Mouse (Mus musculus) neural tube, embryonic 10.5 days (tissue): Measurements from ENCODE around the gene Ddx46.

Experiments
- DNase-seq: peaks from one replicate; pipeline ENCODE4 v3.0.0-alpha.2; 2017; ENCODE audit warnings: low spot score; ENCODE audit errors: extremely low spot score

Gene Ddx46

GRCm38 (mm10) chr13:55721516-55721915 lies 86.7 kb downstream of the Ddx46 start:
- DNase-seq = no peak

GRCm38 (mm10) chr13:55721995-55722394 lies 87.2 kb downstream of the Ddx46 start:
- DNase-seq = no peak

DNA sequence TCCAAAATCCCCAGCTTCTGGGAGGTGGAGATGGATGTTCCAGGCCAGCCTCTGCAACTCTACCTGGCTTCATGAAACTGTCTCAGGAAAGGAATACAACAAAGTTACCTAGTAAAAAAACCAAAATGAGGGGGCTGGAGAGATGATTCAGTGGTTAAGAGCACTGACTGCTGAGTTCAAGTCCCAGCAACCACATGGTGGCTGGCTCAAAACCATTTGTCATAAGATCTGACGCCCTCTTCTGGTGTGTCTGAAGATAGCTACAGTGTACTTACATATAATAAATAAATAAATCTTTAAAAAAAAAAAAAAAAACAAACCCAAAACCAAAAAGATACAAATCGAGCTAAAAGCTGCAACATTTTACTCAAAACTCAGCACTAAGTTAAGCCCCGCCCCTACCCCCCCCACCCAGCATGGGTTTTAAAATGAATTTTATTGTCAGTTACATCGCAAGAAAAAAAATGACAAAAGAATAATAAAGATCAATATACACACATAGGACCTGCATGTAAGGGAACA lies 91.8 kb downstream of the Ddx46 start:
- no peak for DNase-seq

DNA sequence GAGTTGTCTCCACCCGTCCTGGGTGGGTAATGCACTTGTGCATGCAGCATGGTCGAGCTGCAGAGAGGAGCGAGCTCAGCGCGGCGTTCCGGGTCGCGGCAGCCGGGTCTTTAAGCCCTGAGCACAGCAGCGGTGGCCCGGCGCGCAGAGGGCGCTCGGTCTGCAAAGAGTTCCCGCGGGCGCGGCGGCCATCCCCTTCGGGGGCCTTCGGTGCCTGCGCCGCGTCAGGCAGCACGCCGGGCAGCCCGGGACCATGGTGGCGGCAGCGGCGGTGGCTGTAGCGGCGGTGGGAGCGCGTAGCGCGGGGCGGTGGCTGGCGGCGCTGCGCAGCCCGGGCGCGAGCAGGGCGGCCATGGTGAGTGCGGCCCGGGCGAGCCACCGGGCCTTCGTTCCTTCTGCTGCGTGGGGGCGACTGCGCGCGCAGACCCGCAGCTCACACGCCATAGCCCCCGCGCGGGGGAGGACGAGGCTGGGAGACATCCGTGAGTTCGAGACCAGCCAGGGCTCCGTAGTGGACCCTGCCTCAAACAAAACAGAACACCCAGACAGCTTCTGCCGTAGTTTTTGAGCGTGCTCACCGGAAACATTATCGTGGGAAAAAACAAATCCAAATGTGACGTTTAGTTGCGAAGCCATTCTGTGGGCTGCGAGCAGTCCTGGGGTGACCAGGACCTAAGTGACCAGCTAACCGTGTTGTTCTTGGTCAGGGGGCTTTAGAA lies 92.5 kb downstream of the Ddx46 start, which contains the start of gene Pcbd2:
TSS of gene Pcbd2 (plus strand) at position 249 of the 719 bp plus-strand sequence.
- peak; percentile 90 for DNase-seq

DNA sequence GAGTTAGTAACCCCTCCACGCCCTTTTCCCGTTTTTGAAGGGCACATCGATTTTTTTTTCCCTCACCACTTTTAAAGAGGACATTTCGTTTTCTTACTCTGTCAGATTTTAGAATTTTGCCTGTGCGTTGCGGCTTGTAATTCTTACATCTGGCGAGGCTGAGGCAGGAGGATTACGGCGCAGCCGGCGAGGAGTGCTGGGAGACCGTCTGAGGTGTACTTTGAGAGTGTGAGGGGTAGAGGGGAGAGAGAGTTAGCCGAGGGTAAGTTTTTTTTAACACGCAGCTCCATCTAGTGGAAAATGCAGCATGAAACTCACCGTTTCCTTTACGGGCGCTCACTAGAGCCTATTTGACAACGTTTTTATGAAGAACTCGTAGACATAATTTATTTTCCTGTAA lies 93.0 kb downstream of the Ddx46 start:
- peak; percentile 71 for DNase-seq

- no peak for DNase-seq
Measured at GRCm38 (mm10) chr13:55730716-55731115, 95.9 kb downstream of the Ddx46 start.
